Mouse (Mus musculus): ENCODE results near the gene Gm9508.

The Gm9508 gene

DNA sequence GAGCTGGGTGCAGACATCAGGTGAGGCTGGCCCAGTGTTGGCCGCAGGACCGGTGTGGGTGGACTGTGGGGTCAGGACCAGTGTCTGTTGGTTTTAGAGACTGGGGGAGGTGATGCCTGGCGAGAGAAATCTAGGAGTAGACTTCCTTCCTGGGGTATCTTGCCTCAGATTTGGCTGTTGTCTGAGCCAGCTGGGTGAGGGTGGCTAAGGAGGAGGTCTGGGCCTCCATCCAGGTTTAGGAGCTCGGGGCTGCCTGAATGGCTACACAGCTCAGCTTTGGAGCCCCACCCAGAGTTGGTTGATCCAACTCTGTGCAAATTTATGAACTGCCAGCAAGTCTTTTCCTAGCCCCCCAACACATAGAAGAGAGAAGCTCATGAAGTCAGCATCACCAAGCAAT, 29.6 kb downstream of the Gm9508 start:
- DNase-seq (ENCODE audit: low read depth) = no peak

GRCm38 (mm10) chr10:77666342-77666741, 30.7 kb downstream of the Gm9508 start:
- DNase-seq (ENCODE audit: low read depth) = no peak

DNA sequence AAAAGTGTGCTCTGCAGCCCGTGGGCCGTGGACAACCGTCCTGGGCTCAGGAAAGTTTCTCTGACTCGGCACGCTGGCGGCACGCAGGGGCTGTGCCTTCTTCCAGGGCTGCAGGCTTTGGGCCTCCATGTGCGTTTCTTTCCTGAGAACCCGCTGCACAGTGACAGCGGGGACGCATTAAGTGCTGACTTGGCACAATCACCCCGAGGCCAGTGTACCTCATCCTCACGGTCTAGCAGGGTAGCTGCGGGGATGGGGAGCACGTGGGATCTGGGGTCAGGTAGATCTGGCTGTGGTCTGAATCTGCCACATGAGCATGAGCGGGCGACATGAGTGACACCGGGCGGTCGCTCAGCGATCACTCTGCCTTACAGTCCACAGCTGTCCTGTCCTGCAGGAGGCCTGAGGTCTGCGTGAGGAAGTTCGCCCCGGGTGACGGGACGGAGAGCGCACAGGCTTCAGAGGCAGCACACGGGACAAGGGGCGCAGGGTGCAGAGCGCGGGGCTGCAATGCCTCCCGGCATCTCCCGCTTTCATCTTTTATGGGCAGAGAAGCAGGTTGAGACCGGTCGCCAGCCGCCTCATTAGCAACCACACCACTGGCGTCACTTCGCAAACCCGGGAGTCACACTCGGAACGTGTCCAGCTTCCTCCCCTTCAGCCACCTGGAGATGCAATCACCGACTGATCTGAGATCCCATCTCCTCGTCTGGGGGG, 32.9 kb downstream of the Gm9508 start:
- no peak for DNase-seq (ENCODE audit: low read depth)

- no peak for DNase-seq (ENCODE audit: low read depth)
Measured at GRCm38 (mm10) chr10:77658286-77658994, 38.6 kb downstream of the Gm9508 start.

DNA sequence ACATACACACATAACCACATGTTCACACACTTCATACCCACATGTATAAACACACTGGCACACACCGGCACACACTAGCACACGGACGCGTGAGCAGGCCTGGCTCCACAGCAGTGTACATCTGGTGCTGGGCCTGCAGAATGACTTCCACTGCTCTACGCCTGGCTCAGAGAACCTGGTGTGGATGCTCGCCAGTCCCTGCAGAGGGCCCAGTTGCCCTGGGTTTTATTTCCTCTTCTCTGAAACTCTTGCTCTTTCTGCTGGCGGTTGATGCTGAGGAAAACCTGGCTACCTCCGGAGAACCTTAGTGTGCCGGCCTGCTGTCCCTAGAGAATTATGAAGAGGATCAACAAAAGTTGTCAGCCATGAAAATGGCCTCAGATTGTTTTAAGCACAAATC, 45.0 kb downstream of the Gm9508 start:
- DNase-seq (ENCODE audit: low read depth) = no peak

- no peak for DNase-seq (ENCODE audit: low read depth)
Measured at GRCm38 (mm10) chr10:77647901-77648300, 49.1 kb downstream of the Gm9508 start.

DNA sequence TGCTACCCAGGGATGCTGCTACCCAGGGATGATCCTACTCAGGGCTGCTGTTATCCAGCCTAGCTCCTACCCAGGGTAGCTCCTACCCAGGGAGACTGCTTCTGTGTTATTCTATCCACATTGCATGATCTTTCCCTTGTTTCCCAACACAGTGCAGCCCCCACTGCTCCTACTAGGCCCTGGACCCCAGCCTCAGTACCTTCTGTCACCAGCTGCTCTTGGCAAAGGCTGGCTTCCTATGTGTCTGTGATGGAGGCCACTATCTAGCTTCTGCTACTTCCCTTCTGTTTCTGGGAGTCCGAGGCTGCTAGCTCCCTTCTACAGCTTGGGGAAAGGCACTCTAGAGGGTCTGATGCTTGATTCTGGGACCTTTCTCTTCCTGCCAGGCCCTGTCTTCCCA, 49.6 kb downstream of the Gm9508 start:
- no peak for DNase-seq (ENCODE audit: low read depth)
